Mouse (Mus musculus): Measurements from ENCODE around the gene Ggta1. TPM values are rescaled to one million over a fixed set of nuclear protein-coding genes. Genes with fewer than 3 reads are reported as not detected.
A peak's percentile ranks its signal among the peaks of the same experiment; 100 is the strongest.

Ggta1 gene
- polyA plus RNA-seq, 1 experiment: 20.1 TPM

- Histone ChIP-seq H3K27me3 (ENCODE audit: control insufficient read depth, insufficient read depth, low read length) (no peaks in the 10 kb centered on the region), H3K27ac (ENCODE audit: insufficient read depth, low read length) (no peak overlapping the region), H3K4me1 (ENCODE audit: control insufficient read depth, insufficient read depth, insufficient read length) (peaks cover 63% of the 10 kb centered on the region), H3K36me3 (ENCODE audit: control insufficient read depth, insufficient read depth, low read length) (no peaks in the 10 kb centered on the region), H3K4me3 (ENCODE audit: extremely low read depth, insufficient read depth, insufficient read length) (no peak overlapping the region)
- DNase-seq (ENCODE audit: low read depth in 1 of 2, low spot score in 2 of 2): no peak
- TF ChIP-seq POLR2A (IDR thresholded peaks at IDR 0.05; ENCODE audit: low read depth, low read length): no peak
- TF ChIP-seq CTCF (IDR thresholded peaks at IDR 0.05; ENCODE audit: extremely low read depth, insufficient read depth, insufficient read length, insufficient replicate concordance): no peak
- 41% methylated on average over 7 of the region's 7 CpGs for WGBS
These were observed 36.4 kb upstream of the Ggta1 start for GRCm38 (mm10) chr2:35499474-35499873.

GRCm38 (mm10) chr2:35498961-35499360 lies 35.9 kb upstream of the Ggta1 start:
- Histone ChIP-seq H3K27ac (ENCODE audit: insufficient read depth, low read length) (0 out of 2 replicates have a peak overlapping the region, but pooled peaks have one; percentile 10), H3K4me3 (ENCODE audit: extremely low read depth, insufficient read depth, insufficient read length) (no peak overlapping the region), H3K27me3 (ENCODE audit: control insufficient read depth, insufficient read depth, low read length) (no peaks in the 10 kb centered on the region), H3K4me1 (ENCODE audit: control insufficient read depth, insufficient read depth, insufficient read length) (peaks cover 63% of the 10 kb centered on the region), H3K36me3 (ENCODE audit: control insufficient read depth, insufficient read depth, low read length) (no peaks in the 10 kb centered on the region)
- 32% methylated on average over 3 of the region's 3 CpGs for WGBS
- TF ChIP-seq POLR2A (IDR thresholded peaks at IDR 0.05; ENCODE audit: low read depth, low read length) (no peak), CTCF (IDR thresholded peaks at IDR 0.05; ENCODE audit: extremely low read depth, insufficient read depth, insufficient read length, insufficient replicate concordance) (no peak)
- no peak for DNase-seq (ENCODE audit: low read depth in 1 of 2, low spot score in 2 of 2)

- Histone ChIP-seq H3K4me1 (ENCODE audit: control insufficient read depth, insufficient read depth, insufficient read length) (peaks cover 52% of the 10 kb centered on the region), H3K27me3 (ENCODE audit: control insufficient read depth, insufficient read depth, low read length) (no peaks in the 10 kb centered on the region), H3K4me3 (ENCODE audit: extremely low read depth, insufficient read depth, insufficient read length) (no peak overlapping the region), H3K27ac (ENCODE audit: insufficient read depth, low read length) (no peak overlapping the region), H3K36me3 (ENCODE audit: control insufficient read depth, insufficient read depth, low read length) (no peaks in the 10 kb centered on the region)
- WGBS: 55% methylated on average over 2 of the region's 2 CpGs
- DNase-seq (ENCODE audit: low read depth in 1 of 2, low spot score in 2 of 2): no peak
- no peak for TF ChIP-seq CTCF (IDR thresholded peaks at IDR 0.05; ENCODE audit: extremely low read depth, insufficient read depth, insufficient read length, insufficient replicate concordance)
- TF ChIP-seq POLR2A (IDR thresholded peaks at IDR 0.05; ENCODE audit: low read depth, low read length): no peak
These were observed 34.7 kb upstream of the Ggta1 start for GRCm38 (mm10) chr2:35497662-35498196.

- Histone ChIP-seq H3K27ac (ENCODE audit: insufficient read depth, low read length) (peak overlapping the region; percentile 95), H3K27me3 (ENCODE audit: control insufficient read depth, insufficient read depth, low read length) (no peaks in the 10 kb centered on the region), H3K36me3 (ENCODE audit: control insufficient read depth, insufficient read depth, low read length) (no peaks in the 10 kb centered on the region), H3K4me1 (ENCODE audit: control insufficient read depth, insufficient read depth, insufficient read length) (peaks cover 44% of the 10 kb centered on the region), H3K4me3 (ENCODE audit: extremely low read depth, insufficient read depth, insufficient read length) (peak overlapping the region; percentile 27; the same call in 1 of the 2 replicates)
- TF ChIP-seq POLR2A (IDR thresholded peaks at IDR 0.05; ENCODE audit: low read depth, low read length) (no peak; the same call in 1 of the 2 replicates), CTCF (IDR thresholded peaks at IDR 0.05; ENCODE audit: extremely low read depth, insufficient read depth, insufficient read length, insufficient replicate concordance) (no peak)
- 6% methylated on average over 5 of the region's 5 CpGs for WGBS
- DNase-seq (ENCODE audit: low read depth in 1 of 2, low spot score in 2 of 2): peak in 1 of 2 experiments; percentile 35
These were observed 33.4 kb upstream of the Ggta1 start for GRCm38 (mm10) chr2:35496279-35497013.

GRCm38 (mm10) chr2:35495486-35496278 lies 32.7 kb upstream of the Ggta1 start:
- H3K36me3 ChIP-seq (ENCODE audit: control insufficient read depth, insufficient read depth, low read length): no peaks in the 10 kb centered on the region
- H3K27ac ChIP-seq (ENCODE audit: insufficient read depth, low read length): peak overlapping the region; percentile 98
- WGBS: 4% methylated on average over 16 of the region's 16 CpGs
- H3K4me3 ChIP-seq (ENCODE audit: extremely low read depth, insufficient read depth, insufficient read length): peak overlapping the region; percentile 44
- TF ChIP-seq CTCF (IDR thresholded peaks at IDR 0.05; ENCODE audit: extremely low read depth, insufficient read depth, insufficient read length, insufficient replicate concordance) (peak; percentile 18; the same call in 1 of the 2 replicates), POLR2A (IDR thresholded peaks at IDR 0.05; ENCODE audit: low read depth, low read length) (no peak; the same call in 1 of the 2 replicates)
- no peaks in the 10 kb centered on the region for H3K27me3 ChIP-seq (ENCODE audit: control insufficient read depth, insufficient read depth, low read length)
- peak; percentile 63 to 94 for DNase-seq (ENCODE audit: low read depth in 1 of 2, low spot score in 2 of 2)
- peaks cover 44% of the 10 kb centered on the region for H3K4me1 ChIP-seq (ENCODE audit: control insufficient read depth, insufficient read depth, insufficient read length)

GRCm38 (mm10) chr2:35493566-35493965 lies 30.5 kb upstream of the Ggta1 start:
- DNase-seq (ENCODE audit: low read depth in 1 of 2, low spot score in 2 of 2): no peak
- peaks cover 36% of the 10 kb centered on the region for H3K4me1 ChIP-seq (ENCODE audit: control insufficient read depth, insufficient read depth, insufficient read length)
- no peak overlapping the region for H3K27ac ChIP-seq (ENCODE audit: insufficient read depth, low read length)

More at GRCm38 (mm10) chr2:35493566-35493965, 30.5 kb upstream of the Ggta1 start:
- Histone ChIP-seq H3K4me3 (ENCODE audit: extremely low read depth, insufficient read depth, insufficient read length) (no peak overlapping the region), H3K36me3 (ENCODE audit: control insufficient read depth, insufficient read depth, low read length) (no peaks in the 10 kb centered on the region), H3K27me3 (ENCODE audit: control insufficient read depth, insufficient read depth, low read length) (no peaks in the 10 kb centered on the region)
- TF ChIP-seq POLR2A (IDR thresholded peaks at IDR 0.05; ENCODE audit: low read depth, low read length) (no peak), CTCF (IDR thresholded peaks at IDR 0.05; ENCODE audit: extremely low read depth, insufficient read depth, insufficient read length, insufficient replicate concordance) (no peak)
- WGBS: 80% methylated on average over 7 of the region's 7 CpGs
